Mouse (Mus musculus) embryo, embryonic 10.5 days (tissue): ENCODE measurements around the gene Usp40.
A peak's percentile ranks its signal among the peaks of the same experiment; 100 is the strongest.
"Not testable (repeated sequence)": the region's sequence is repeated elsewhere in the genome, so short reads cannot be mapped to it uniquely, and the experiment has no call there.

Experiments
- DNase-seq: peaks from one replicate; pipeline ENCODE4 v3.0.0-alpha.2; 2015; ENCODE audit warnings: low spot score

The Usp40 gene

GRCm38 (mm10) chr1:88008211-88008697 lies at the start of gene Usp40:
TSS of gene Usp40 (minus strand) at chr1:88008551.
- peak; percentile 91 for DNase-seq

DNA sequence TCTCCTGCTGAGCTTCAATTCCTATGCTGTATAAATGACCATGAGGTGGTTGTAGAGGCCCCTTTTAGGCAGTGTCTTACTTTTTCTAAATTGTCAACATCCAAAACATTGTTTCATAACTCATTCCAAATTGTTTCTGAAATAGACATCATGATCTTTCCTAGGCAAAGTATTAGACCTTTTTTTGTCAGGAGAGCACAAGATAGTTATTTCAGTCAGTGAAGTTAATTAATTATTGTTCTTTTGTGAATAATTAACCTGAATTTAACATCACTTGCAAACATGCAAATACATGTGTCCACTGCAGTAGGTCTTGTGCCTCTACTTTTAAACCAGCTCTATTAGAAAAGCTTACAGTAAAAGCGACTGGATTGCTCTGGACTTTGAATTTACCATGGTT lies 46.7 kb upstream of the Usp40 start, which contains the start of gene Ugt1a10:
Gene Ugt1a10, plus strand, starts transcription at position 301 of the 400 bp plus-strand sequence.
- no peak for DNase-seq

DNA sequence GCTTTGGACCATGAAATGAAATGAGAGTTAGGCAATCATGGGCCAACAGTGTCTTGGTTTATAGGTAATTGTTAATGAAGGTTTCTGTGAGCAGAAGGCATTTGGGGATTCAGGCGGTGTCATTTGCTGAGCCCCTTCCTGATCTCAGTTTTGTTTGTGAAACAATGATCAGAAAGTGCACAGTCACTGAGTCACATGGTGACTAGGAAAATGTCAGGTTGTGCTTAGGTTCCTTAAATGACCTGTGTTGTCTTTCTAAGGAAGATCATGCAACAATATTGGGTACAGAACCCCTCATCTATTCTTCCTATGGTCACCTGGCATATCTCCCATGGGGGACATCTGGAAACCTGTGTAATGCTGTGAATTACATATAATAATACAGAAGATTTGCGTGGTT lies 39.1 kb upstream of the Usp40 start:
- not testable (repeated sequence) for DNase-seq

DNA sequence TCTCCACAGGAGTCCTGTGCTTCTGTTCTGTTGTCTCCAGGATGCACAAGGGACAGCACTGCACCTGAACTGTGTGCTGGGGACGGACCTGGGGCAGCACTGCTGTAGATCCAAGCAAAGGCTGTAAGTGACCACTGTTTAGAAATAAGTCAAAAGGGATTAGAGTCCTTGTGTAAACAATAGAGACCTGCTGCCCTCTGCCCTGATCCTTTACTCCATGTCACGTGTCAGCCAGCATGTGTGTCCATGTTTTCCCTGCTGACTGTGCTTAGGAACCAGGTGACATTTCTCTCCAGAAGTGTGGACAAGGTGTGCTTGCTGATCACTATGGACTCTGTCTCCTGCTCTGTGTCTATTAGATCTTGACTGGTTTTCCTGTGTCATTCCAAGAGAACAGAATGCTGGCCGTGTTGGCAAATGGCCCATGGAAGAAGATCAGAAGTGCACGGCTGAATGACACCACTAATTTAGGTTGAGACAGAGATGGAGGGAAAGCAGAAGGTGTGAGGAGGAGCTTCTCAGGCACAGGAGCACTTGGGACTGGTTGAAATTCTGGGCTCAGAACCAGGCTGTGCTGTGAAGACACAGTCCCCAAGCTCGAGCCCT lies 36.6 kb upstream of the Usp40 start:
- DNase-seq, result not testable (repeated sequence)

DNA sequence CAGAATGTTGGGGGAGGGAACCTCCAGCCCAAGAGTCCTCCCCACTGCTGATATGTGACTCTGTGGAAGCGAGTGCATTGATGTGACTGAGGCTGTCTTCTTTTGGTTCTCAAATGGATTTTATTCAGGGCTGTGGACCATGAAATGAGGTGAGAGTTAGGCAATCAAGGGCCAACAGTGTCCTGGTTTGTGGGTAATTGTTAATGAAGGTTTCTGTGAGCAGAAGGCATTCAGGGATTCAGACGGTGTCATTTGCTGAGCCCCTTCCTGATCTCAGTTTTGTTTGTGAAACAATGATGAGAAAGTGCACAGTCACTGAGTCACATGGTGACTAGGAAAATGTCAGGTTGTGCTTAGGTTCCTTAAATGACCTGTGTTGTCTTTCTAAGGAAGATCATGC lies 34.7 kb upstream of the Usp40 start:
- not testable (repeated sequence) for DNase-seq

GRCm38 (mm10) chr1:88025244-88025643 lies 16.9 kb upstream of the Usp40 start:
- not testable (repeated sequence) for DNase-seq

- no peak for DNase-seq
Observed at GRCm38 (mm10) chr1:88015371-88015770, 7.0 kb upstream of the Usp40 start.

DNA sequence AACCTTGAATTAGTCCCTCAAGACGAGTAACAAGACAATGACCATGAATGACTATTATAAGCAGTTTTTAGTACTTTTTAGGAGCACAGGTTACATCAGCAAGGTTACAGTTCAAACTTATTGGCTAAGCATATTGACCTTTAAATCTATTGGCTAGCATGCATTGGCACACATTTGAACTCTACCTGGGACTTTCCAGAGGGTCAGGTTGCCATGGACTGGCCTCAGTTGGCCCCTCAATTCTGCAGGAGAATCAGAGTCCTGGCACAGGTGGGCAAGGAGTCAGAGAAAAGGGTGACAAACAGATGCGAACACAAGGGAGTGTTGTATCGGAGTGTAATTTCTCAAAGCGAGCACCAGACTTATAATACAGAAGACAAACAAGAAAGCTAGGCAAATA lies 6.3 kb upstream of the Usp40 start:
- no peak for DNase-seq

DNA sequence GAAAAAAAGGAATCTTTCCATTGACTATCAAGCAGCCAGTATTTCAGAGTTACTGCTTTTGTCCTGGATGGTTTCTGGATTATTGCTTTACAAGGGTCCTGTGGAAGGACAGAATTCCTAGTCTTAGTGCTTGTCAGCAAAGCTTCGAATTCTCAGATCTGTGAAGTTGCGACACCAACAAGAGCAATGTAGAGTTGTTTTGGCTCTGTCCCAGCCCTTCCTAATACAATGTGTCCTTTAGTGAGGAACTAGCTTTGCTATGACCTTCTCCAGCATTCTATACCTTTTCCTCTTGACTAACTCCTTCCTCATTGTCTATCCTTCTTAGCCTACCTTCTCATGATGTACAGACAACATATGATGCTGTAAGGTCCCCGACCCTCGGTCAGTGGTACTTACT lies 5.8 kb upstream of the Usp40 start:
- no peak for DNase-seq

DNA sequence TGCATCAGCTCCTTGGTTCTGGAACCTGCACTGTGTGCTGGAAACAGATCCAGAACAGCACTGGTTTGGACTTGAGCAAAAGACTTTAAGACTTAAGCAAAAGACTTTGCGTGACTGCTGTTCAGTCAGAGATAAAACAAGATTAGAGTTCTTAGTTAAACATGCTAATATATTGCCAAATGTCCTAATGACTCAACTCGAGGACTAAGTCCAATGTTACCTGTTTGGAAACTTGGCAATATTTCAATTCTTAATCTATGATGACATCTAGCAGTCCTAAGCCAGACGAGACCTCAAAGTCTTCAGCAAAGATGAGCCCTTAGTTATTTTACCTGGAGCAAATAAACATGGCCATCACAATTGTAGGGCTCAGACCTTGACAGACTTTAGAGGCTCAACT lies 5.4 kb upstream of the Usp40 start:
- DNase-seq, result no peak

GRCm38 (mm10) chr1:88009521-88009920 lies 1.2 kb upstream of the Usp40 start:
- DNase-seq, result no peak

DNA sequence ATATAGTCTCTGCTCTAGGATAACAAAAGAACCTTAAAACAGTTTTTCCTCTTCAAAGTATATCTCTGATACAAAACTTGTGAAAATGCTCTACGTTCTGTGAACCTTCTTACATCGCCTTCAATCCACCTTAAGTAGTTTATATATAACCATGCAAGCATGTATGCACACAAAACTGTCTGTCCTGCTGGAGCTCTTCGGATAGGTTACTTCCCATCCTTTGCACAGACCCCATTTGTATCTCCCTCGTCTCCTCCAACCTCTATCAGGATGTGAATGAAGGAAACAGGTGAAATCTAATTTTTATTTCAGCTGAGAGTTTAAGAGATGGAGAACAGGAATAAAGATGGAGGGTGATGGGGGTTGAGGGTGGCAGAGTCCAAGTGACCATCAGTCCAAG lies 384 bp upstream of the Usp40 start:
- DNase-seq, result no peak

DNA sequence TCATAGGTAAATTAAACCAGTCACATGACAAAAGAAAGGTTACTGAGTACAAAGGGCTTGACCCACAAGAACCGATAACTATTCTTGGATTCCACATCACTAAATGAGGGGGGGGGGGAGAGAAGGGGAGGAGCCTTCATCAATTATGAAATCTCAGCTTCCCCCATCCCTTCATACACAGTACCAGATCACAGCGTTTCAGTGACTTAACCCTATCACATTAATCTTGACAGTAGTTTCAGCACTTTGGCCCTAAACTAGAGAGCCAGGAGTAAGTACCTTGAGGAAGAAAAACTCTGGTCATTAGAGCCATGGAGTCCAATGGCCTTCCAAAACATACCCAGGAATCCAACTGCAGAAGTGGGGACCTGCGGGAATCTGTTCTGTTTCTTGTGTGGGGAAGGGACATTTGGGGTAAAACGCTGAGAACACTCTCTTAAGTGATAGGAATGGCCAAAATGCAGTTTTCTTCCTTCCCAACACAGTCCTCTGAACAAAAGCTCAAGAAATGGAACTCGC lies 600 bp downstream of the Usp40 start:
- DNase-seq, result no peak

- DNase-seq, result no peak
Observed at GRCm38 (mm10) chr1:87992716-87993115, 15.6 kb downstream of the Usp40 start.

DNA sequence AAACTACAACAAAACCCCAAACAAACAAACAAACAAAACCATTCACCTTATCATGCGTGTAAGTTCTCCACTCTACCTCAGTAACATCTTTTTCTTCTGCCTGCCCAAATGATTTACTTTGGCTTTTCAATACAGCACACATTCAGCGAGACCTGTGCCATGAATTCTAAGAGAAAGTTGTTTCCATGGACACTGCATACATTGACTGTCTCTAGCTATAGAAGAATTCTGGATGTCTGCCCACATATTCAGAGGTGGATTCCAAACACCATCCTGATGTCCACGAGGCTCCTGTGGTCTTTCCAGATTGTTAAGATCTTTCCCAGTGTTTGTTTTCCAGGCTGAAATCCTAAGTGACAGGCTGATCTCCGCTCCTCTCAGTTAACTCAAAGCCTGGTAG lies 26.1 kb downstream of the Usp40 start:
- no peak for DNase-seq

GRCm38 (mm10) chr1:87970381-87970780 lies 38.0 kb downstream of the Usp40 start:
- DNase-seq, result no peak

DNA sequence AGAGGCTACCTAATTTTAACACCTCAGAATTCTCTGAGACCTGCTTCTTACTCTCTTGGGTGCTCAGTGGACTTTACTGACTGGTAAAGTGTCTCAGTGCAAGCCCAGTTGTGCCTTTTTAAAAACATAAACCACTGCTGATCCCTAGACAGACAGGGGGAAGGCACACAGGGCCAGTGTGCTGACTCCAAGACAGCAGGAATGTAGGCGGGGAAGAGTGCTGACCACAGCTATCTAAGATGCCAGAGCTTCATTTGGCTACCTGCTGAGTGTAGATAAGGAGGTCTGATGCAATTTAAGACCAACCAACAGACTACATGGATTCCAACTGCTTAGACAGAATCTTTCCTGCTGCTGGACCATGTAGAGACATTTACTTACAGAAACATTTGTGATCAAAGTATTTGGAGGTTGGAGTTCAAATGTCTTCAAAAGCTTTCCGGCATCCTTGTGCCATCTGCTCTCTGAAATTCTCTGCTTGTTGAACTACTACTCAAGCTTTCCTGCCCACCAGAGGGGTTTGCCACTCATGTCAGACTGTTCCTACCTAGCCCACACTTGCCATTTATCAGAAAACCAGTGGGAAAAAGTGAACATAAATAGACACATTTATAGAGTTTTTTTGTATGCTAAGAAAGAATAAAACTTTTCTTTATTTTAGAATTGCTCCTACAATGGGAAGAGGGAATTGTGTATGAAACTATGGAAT lies 46.7 kb downstream of the Usp40 start:
- DNase-seq, result peak; percentile 5

- no peak for DNase-seq
Observed at GRCm38 (mm10) chr1:87960752-87961151, 47.6 kb downstream of the Usp40 start.

DNA sequence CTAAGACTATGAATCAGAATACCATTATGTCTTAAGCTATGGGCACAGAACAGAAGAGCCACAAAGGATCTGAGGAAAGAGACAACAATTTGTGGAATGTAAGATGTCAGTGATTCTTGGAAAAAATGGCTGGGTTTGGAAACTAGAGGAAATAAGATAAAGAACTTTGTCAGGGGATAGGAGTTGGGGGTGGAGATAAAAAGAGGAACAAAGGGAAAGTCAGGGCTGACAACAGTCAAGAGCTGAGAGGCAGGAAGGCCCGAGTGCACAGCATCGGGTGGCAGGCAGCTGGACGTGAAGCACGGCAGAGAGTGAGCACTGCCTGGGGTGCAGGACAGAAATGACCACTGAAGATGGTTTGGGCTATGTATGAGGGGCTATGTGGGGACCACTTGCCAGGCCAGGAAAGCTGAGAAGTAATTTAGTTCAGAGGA lies 48.3 kb downstream of the Usp40 start:
- DNase-seq, result peak; percentile 8

DNA sequence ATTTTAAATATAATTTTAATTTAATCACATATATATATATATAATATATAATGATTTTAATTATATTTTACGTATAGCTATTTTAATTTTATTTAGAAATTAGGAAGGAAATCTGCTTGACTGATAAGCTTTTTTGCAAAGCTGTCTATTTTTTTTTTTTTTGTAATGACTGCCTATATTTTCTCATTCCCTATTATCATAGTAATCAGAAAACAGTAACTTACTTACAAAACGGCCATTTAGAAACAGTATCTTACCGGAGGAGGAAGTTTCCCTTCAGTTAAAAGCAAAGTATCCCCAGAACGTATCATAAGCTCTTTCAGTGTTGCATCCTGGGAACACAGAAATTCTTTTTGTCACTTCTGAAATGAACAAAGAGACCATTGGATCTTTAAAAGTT lies 48.8 kb downstream of the Usp40 start:
- no peak for DNase-seq

GRCm38 (mm10) chr1:87958931-87959330 lies 49.4 kb downstream of the Usp40 start:
- DNase-seq, result no peak

- no peak for DNase-seq
Observed at GRCm38 (mm10) chr1:87953073-87953472, 55.3 kb downstream of the Usp40 start.

DNA sequence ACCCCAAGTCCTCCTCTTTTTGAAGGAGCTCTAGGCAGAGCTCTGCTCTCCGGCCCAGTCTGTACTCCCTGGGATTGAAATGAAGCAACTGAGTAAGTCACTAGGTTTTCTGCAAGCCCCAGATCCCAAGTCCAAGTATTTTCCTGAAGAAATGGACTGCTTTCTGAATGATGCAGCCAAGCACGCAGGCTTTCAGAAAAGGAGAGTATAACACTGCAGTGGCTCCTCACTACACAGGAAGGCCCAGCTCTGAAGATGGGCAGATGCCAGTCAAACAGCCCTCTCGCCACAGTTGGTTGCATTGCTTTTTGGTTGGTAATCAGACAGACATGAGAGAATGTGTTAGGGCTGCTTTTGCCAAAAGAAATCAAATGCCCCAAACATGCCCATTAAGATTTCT lies 56.7 kb downstream of the Usp40 start:
- no peak for DNase-seq
